Mouse (Mus musculus) cerebellum, adult 2 months (tissue): ENCODE measurements around the gene Mier3.

Experiments used
- CTCF ChIP-seq: fragments of 200-500 bp; IDR thresholded peaks from 2 replicates; pipeline ENCODE4 v1.5.1; 2011; ENCODE audit warnings: low read depth, mild to moderate bottlenecking, control low read depth, low read length, moderate library complexity, borderline replicate concordance; ENCODE audit not compliant: insufficient read depth
- POLR2A ChIP-seq: fragments of 200-500 bp; IDR thresholded peaks from 2 replicates; pipeline ENCODE4 v1.6.1; 2011; ENCODE audit warnings: low read length, control low read depth, borderline replicate concordance; ENCODE audit not compliant: insufficient read depth

DNA sequence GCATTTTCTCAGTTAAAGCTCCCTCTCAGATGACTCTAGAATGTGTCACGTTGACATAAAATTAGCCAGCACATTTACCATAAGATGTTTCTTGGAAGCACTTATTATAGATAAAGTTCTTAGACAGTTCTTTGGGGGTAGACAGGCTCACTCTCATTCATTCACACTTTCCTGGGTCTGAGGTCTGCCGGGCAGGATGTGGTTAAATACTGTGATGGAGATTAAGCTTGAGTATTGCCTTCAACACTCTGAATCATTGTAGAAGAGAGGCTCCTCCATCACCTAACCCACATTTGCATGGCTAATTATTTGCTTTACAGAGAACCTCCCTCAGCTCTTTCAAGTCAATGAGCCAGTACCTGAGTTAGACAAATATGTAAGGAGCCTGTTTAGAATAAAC, 24.9 kb upstream of the Mier3 start:
- no peak for TF ChIP-seq POLR2A
- TF ChIP-seq CTCF, result no peak
